Mouse (Mus musculus): ENCODE data around the gene Cd300ld5.

DNA sequence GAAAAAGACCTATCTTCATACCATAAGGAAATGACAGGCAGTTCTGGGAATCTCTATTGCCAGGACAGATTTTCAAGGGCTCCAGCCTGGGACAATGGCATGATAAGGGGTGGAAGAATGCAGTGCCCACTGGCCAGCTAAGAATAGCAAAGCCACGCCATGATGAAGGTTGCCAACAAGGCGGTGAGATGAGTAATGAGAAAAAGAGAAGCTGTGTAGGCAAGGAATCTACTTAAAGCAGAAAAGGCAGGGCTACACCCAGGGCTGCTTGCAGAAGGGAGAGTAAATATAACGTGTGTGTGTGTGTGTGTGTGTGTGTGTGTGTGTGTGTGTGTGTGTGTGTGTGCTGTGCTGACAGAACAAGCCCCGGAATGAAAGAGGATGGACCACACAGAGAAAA lies 55.7 kb downstream of the Cd300ld5 start:
- no peak for TF ChIP-seq CTCF (conservative IDR thresholded peaks at IDR 0.05 in 1 of 2, IDR thresholded peaks at IDR 0.05 in 1 of 2; ENCODE audit: low read depth in 2 of 2, low read length in 2 of 2)
- TF ChIP-seq ZMIZ1 (IDR thresholded peaks at IDR 0.05; ENCODE audit: low read depth, low read length) = no peak
- no peak for TF ChIP-seq MAFK (IDR thresholded peaks at IDR 0.05; ENCODE audit: insufficient replicate concordance, low read length)
- no peak for TF ChIP-seq MAX (IDR thresholded peaks at IDR 0.05; ENCODE audit: low read length)
- no peak for TF ChIP-seq NRF1 (IDR thresholded peaks at IDR 0.05; ENCODE audit: low read depth, low read length)
- no peak for TF ChIP-seq POLR2A (IDR thresholded peaks at IDR 0.05; ENCODE audit: low read depth, low read length)
- TF ChIP-seq MAZ (IDR thresholded peaks at IDR 0.05; ENCODE audit: low read depth, low read length) = no peak
- no peak for TF ChIP-seq SMC3 (IDR thresholded peaks at IDR 0.05; ENCODE audit: low read depth, low read length)
- TF ChIP-seq USF1 (IDR thresholded peaks at IDR 0.05; ENCODE audit: low read depth, low read length) = no peak
- no peak for TF ChIP-seq GABPA (IDR thresholded peaks at IDR 0.05; ENCODE audit: insufficient replicate concordance, low read depth, low read length)
- no peak for TF ChIP-seq POLR2AphosphoS2 (IDR thresholded peaks at IDR 0.05; ENCODE audit: low read depth, low read length)
- no peak for TF ChIP-seq EP300 (IDR thresholded peaks at IDR 0.05; ENCODE audit: low read length)

All from CH12.LX (cell line).